Mouse (Mus musculus): ENCODE measurements at regions not wholly inside any gene's neighbourhood (a gene's known extent, or its start where the extent isn't known, plus 50 kb on each side); places are given as distances from the start of the nearest gene placed in this dataset.

DNA sequence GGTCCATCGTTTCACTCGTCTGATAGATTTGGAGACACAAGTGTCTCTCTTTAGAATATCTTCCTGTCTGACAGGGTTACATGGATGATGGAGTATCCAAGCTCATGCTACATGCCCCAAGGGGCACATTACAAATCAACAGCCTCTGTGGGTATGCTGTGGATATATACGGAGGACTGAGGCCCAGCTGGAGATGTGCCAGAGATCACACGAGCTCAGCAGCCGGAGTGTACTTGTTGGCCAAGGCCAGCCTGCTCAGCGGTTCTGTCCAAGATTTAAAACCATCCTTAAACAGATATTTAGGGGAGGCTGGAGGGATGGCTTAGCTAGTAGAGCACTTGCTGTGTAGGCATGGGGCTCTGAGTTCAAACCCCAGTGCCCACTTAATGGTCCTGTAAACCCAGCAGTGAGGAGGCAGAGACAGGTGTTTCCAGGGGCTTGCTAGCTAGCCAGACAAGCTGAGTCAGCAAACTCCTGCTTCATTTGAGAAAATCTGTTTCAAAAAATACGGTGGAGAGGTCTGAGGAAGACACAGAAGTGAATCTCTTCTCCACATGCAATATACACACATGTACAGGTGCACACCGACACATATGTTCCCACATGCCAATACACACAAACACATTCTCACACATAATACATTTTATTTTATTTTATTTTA lies 85.6 kb upstream of the Aldh1b1 start:
- DNase-seq (ENCODE audit: low read depth, low spot score) = no peak

DNA sequence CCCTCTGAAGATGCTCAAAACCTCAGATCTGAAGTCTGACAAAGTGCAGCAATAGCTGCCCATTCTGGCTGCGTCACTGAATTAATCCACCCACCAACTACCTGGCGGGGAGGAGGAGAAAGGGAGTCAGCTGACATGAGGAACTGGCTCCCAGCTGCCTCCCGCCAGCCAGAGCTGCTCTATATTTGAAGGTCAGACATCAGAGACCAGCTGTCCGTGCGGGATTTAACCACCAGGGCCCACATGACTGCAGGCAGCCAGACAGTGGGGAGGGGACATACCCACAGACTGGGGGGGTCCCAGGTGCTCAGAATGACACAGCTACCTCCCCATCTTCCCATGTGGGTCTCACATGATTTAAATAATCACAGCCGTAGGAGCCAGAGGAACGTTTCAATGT lies 94.8 kb upstream of the Aldh1b1 start:
- no peak for DNase-seq (ENCODE audit: low read depth, low spot score)

DNA sequence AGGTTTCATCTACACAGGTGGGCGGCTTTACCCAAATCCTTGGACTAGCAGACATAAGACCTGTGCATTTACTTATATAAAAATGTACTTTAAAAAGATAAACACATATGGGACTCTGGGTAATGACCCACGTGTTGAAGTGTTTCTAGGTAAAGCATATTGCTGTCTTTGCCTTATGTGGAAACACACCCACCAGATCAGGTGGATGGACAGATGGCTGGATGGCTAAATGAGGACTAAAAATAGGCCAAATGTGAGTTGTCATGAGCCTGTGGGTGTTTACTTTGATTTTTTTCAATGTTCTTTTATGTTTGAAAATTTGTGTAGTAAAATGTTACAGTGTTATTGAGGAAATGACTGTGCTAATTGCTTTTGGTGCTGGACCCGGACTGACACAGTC lies 99.2 kb upstream of the Aldh1b1 start:
- DNase-seq (ENCODE audit: low read depth, low spot score) = no peak

DNA sequence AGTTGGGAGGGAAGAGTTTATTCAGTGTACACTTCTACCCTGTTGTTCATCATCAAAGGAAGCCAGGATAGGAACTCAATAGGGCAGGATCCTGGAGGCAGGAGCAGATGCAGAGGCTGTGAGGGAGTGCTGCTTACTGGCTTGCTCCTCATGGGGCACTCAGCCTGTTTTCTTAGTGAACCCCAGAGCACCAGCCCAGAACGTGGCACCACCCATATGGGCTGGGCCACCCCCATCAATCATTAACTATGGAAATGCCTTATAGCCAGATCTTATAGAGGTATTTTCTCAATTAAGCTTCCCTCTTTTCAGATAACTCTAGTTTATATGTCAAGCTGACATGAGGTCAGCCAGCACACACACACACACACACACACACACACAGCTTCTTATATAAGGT lies 103.6 kb upstream of the Aldh1b1 start:
- no peak for DNase-seq (ENCODE audit: low read depth, low spot score)

DNA sequence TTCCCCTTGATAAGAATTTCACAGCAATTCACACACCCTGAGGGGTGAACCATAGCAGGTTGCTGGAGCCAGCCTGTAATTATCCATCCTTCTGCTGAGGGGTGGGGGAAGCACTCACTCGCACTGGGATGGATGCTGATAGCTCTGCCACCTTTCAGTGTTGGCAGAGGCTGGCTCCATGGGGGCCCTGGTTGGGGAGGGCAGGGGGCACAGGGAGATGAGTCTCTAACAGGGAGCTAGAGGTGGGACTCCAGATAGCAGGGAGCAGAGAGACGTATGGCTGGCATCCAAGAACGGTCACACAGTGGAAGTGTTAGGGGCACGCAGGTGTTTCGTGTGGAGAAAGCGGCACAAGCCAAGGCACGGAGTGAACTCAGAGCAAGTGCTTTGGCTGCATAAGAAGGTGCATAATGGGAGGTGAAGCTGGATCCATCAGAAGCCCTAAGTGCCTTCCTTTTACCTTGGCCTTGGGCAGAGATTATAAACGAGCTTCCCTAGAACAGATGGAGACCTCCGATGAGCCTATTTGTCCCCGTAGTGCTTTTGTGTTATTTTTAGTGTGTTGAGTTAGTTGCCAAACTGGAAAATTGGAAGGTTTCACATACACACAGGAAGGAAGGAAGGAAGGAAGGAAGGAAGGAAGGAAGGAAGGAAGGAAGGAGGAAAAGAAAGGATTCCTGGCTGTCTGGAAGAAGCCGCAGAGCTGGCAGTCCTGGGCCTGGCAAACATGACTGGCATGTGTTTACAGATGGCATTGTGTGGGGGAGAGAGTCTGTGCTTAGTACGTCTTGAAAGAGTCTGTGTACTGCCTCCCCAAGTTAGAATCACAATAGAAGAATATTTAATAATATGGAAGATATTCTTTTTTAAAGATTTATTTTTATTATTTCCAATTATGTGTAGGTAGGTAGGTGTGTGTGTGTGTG lies 108.6 kb upstream of the Aldh1b1 start:
- no peak for DNase-seq (ENCODE audit: low read depth, low spot score)

DNA sequence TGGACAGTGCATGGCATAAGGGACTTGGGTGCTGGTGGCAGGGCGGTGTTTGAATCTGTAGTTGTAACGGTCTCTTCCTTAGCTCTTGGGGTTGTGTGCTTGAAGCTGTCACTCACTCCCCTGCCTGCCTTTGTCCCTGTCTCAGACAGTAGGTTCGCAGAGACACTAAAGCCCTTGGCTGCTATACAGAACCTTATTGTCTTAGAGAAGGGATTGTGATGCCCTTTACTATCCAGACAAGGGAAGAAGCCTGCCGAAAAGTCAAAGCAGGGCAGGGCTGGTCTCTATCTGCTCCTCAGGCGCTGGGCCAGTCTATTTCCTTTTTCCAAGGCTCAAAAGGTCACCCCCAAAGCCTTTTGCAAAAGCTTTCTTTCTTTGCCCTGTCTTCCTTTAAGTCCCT lies 109.2 kb upstream of the Aldh1b1 start:
- DNase-seq (ENCODE audit: low read depth, low spot score) = no peak

DNA sequence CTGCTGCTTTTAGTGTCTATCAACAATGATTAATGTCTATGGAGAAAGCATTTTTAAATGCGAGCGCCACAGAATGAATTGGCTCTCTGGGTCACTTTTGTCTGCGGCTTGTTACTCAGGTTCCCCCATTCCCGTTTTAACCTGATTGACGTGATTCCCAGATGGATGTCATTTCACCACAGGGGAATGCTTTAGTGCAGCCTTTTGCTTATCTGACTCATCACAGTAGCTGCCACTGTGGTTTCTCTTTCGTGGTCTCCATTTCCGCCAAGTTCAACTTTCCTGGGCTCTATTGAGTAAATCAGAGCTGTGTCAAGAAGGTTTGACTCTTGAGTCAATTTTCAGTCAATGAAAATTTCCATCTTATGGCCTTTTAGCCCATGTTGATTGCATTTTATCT lies 110.6 kb upstream of the Aldh1b1 start:
- DNase-seq (ENCODE audit: low read depth, low spot score) = no peak

DNA sequence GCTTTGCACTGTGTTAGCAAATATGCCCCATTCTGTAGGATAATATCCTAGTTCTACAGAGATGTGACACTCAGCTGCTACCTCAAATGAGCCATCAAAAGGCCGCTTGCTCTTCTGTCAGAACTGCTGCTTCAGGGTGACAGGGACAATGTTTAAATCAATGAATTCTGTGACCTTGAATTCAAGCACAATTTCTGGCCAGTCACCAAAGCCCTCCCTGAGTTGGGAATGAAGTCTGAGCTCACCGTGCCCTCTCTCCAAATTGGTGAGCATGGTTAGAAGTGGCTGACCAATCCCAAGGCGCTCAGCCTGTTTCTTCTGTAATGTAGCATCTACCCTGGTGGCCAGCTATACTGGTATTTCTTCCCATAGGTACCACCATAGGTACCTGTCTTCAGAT lies 113.8 kb upstream of the Aldh1b1 start:
- no peak for DNase-seq (ENCODE audit: low read depth, low spot score)

DNA sequence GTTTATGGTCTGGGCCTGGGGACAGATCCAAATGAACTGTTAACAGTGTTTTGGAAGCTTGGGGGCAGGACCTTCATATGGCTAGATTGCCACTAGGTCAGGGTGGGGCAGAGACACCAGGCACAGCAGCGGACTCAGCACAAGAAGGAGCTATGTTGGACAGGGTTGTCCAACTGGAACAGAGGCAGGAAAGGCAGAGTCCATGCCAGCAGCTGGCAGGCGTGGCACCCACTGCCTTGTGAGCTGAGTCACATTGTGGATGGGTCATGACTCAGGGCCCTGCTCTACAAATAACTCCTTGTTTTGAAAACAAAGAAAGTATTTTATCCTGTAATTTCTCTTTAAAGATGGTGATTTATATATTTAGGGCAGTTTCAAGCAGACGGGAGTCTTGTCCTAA lies 115.6 kb upstream of the Aldh1b1 start:
- DNase-seq (ENCODE audit: low read depth, low spot score) = no peak

DNA sequence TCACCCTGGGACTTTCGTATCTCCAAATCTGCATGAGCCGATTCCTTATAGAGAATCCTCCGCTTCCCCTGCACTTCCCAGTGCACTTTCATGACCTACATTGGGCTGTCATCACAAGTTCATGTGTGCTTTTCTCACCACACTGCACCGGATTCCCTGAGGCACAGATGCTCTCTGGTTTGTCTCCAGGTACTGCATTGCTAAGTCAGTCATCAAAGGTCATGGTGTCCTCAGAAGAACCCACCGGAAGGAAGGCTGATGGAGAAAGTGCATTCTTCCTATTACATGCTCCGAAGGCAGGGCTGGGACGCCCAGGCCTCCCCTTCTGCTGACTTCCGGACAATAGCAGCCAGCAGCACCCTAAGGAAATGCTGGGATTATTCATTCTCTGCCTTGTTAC lies 116.1 kb upstream of the Aldh1b1 start:
- no peak for DNase-seq (ENCODE audit: low read depth, low spot score)

DNA sequence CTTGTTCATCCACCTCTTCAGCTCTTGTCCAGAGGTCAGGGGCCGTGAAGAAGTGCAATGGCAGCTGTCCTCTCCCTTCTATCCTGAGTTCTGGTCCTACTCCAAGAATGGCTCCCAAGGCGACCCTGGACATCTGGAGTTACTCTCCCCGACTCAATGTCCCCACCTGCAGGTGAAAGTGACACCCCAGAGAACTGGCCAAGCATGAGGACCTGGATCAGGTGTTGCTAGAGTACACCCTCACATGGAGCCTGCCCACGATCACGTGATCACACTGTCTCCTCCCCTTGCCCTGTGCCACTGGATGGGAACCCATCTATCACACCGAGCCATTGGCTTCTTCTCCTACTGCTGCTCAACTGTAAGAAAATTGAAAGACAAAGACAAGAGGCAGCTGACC lies 122.7 kb upstream of the Aldh1b1 start:
- no peak for DNase-seq (ENCODE audit: low read depth, low spot score)

DNA sequence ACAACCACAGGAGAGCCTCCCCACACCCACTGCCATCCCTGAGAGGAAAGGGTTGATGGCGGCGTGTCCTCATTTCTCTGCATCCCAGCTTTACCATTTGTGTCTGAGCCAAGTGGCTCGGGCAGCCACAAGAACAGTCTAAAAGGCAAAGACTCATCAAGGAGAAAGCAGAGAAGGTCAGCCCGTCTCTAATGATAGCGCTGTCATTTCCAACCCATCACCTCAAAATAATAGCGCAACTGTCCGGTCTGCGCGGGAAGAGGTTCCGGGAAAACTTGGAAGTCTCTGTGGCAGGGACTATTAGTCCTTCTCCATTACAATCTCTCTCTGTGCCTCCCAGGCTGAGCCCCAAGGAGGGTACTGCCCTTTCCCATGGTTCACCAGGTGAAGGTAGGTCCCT lies 124.5 kb upstream of the Aldh1b1 start:
- no peak for DNase-seq (ENCODE audit: low read depth, low spot score)

DNA sequence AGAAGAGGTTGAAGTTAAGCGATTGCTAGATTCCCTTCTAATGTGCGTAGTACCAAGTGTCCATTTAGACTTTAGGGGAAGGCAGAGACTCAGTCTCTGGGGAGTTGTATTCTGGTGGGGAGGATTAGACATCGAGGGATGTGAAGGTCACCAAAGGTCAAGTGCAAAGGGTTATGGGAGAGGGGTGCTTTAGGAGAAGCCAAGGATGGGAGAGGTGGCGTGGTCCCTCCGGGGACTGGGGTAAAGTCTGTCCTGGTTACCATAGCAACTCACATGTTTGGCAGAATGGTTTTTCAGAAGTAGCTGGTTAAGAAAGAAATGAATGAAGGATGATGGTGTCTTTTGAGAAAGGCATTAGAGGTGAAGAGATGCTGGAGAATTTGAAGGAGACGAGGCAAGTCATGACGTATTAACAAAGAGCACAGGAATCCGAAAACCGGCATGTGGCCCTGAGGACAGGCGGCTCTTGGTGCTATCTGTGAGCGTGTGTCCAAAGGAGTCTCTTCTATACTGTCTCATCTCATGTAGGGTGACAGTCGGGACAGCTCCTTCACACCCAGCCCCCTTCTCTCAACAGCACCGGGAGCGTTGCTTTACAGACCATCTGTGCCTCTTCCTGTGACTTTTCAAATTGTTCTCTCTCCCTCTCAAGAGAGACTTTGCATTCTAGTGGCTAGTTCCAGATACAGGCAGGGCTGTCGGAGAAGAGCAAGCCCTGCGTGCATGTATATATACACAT lies 125.6 kb upstream of the Aldh1b1 start:
- DNase-seq (ENCODE audit: low read depth, low spot score) = no peak

DNA sequence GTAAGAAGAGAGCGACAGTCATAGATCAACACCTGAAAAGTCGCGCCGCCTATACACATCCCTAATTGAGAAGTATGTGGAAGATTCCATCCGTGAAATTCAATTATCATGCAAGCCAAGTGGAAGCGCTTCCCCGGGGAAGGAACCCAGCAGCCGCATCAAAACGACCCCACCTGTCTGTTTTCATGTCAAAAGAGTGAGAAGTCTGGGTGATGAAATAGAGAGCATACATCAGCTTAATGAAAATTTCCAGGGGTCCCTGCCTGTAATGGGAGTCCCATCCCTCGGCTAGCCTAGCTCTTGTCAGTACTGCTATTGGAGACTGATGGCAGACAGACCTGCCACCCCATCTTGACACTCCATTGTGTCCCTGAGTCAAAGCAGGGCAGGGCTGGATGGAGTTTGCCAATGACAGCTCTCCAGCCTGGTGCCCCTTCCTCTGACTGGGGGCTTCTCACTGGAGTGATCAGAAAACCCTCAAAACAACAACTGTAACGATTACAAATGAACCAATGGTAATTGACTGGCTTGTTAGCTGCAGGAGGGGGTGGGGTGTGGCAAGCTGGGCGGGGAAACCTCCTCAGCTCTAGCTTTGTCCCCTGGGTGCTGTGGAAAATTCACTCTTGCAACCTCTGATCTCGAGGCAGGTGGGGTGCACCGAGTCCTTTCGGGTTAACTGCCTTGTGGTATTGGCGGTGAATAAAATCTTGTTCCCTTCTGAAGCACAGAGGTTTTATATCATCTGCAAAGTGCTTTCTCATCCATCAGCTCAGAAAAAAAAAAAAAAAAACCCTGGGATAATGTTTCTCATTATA lies 126.4 kb upstream of the Aldh1b1 start:
- DNase-seq (ENCODE audit: low read depth, low spot score) = no peak

DNA sequence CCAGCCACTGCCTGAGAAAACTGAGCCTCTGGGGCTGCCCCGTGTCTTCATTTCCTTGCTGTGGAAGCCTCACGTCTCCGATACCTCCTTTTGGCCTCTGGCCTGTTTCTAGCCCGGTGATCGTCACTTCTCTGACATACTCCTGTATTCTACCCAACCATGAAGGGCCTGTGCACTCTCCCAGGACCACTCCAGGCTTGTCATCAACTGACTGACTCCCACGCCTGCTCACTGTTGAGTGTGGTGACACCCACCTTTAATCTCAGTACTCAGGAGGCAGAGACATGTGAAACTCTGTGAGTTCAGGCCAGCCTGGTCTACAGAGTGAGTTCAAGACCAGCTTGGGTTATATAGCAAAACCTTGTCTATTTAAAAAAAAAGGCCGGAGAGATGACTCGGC lies 132.1 kb upstream of the Shb start:
- DNase-seq (ENCODE audit: low read depth, low spot score) = no peak

DNA sequence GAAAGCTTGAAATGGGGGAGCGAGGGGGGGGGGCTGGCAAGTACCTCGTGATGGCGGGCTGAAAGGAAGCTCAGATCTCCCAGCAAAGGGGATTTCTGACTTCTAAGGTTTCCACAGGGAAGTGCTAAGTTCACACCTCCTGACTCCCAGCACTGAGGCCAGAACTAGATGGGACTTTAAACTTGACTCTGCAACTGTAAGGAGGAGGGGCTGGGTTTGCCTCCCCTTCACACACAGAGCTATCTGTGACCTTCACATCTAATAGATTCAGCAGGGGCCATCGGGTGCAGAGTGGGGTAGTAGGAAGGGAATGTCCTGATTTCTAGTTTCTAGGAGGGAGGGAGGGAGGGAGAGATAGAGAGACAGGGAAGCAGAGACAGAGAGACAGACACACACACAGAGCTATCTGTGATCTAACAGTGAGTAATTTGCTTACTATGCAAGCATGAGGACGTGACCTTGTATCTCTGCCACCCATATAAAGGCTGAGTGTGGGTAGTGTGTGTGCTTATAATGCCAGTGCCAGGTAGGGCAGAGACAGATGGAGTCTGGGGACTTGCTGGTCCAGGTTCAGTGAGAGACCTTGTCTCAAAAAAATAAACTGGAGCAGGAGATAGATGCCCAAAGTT lies 125.2 kb upstream of the Shb start:
- no peak for DNase-seq (ENCODE audit: low read depth, low spot score)

DNA sequence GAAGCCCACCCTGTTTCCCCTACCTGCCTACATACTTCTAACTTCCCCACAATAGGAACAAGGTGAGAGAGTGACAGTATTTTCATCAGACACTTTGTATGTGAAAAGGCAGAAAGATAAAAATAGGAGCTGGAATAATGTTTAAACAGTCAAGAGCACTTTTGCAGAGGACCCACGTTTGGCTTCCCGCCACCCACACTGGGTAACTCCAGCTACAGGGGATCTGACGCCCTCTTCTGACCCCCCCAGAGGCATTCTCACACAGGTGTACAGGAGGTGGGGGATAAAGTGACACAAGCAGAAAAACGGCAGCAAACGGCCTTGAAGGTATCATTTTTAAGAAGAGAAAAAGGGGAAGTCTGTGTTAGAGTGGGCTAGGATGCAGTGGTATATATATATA lies 123.5 kb upstream of the Shb start:
- no peak for DNase-seq (ENCODE audit: low read depth, low spot score)

DNA sequence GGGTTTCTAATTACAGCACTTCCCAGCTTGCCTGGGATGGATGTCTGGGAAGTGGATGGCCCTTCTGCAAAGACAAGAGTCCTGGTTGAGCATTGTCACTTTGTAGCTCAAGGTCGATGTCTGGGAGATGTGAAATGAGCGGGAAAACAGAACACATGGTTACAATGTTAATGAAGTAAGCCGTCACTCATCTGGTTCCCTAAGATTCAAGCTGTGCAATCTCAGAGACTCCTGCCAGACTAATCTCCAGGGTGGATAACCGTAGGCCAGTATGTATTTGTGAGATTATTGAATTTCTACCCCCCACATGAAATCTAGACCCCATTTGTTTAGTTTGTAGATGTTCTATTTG lies 122.5 kb upstream of the Shb start:
- no peak for DNase-seq (ENCODE audit: low read depth, low spot score)

DNA sequence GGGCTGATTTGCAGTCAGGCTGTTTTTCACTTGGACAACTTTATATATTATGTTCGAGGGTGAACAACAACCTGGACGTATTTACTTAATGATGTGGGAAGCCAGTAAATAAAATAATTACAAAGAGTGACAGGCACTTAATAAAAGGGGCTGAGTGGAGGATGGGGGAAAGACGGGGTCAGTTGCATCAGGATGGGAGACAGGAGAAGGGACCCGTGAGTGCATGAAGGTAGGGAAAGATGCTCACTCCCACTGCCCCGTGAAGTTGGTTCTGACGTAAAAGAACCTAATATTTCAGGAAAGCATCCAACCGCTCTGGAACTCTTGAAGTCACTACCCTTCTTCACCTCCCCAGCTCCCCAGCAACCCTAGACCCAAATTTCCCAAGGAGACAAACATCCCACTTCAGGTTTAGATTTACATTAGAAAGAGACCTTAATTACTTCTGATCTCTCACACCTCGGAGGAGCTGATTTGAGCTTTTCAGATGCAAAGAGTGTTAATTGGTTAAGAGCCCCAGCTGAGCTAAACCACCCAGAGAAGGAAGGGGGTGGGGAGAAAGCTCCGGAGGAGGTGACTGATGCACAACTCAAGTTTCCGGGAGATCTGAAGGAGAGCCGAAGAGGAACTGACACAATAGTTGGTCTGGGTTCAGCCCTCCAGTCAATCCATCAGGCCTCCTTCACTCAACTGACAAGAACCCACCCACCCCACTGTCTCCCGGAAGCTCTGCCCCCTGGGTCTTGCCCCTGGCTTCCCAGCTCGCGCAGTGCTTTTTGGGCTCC lies 121.9 kb upstream of the Shb start:
- peak; percentile 75 for DNase-seq (ENCODE audit: low read depth, low spot score)

DNA sequence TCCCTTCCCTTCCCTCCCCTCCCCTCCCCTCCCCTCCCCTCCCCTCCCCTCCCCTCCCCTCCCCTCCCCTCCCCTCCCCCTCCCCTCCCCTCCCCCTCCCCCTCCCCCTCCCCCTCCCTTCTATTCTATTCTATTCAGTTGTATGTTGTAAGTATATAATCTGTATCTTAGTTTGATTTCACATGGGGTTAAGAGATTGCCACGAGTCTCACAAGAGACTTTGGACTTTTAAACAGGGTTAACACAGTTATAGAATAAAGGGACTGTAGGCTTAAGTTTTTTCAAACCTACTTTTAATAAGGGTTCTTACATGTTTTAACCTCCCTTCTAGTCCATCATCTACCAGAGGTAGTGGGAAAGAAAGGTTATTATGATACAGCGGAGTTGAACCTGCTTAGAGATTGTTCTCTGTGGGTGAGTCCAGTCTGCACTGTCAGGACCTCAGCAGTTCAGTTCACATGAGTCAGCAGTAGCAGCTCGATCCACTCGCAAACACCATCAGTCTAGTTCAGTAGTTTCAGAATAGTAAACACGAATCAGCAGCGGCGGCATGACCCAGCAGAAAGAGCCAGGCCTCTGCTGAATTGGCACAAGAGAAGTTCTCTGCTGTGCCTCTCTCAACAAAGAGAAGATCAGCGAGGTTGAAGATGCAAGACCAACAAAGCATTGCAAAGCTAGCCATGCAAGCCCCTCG lies 116.8 kb upstream of the Shb start:
- no peak for DNase-seq (ENCODE audit: low read depth, low spot score)

Data from WW6 (cell line).